Mouse (Mus musculus): ENCODE measurements around the gene Nckap5l. TPM values are rescaled to one million over a fixed set of nuclear protein-coding genes. Genes with fewer than 3 reads are reported as not detected.

Gene Nckap5l
- total and polyA plus RNA-seq, 3 experiments, result 0.75 to 6.6 (median 0.89) TPM

DNA sequence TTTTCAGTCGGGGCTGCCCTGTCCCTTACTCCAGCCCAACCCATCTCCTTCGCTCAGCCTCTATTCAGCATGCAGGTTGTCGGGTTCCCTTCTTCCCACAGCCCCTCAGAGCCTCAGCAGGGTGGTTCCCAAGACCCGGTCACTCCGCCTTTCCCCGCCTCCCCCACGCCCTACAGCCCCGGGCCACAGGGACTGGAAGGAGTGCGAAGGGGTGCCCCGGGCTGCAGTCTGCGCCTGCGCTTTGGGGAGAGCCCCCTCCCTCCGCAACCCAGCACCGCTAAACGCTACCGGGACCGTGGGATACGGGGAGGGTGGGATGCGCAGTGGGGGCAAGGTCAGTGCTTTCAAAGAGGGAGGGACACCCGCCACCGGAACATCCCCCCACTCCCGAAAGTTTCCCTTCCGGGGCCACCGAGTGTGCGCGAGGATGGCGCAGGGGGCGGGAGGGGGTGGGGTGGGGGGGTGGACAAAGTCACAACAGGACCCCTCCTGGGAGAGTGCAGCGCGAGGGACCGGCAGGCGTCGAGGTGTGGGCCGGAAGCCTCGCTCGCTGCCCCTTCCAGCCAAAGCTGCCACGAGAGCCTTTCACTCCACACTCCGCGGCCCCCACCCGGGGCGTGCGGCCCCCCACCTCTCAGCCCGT, 464 bp downstream of the Nckap5l start:
- dilution Hi-C loops (cut with MboI; ENCODE audit: extremely low pct_ligation_motif_present, extremely low pct_unique_long_range_greater_than_20kb, low sequenced_read_pairs), result no loop called here
- TF ChIP-seq KAT2A (IDR thresholded peaks at IDR 0.05; ENCODE audit: insufficient replicate concordance, low read length) (no peak), HCFC1 (IDR thresholded peaks at IDR 0.05; ENCODE audit: low read depth, low read length) (peak; percentile 43; the same call in 1 of the 2 replicates), TBP (conservative IDR thresholded peaks at IDR 0.05; ENCODE audit: low read depth, low read length) (no peak), ZMIZ1 (IDR thresholded peaks at IDR 0.05; ENCODE audit: low read depth, low read length) (no peak), MAX (IDR thresholded peaks at IDR 0.05; ENCODE audit: low read length) (no peak), NELFE (IDR thresholded peaks at IDR 0.05; ENCODE audit: low read depth, low read length) (no peak), MAZ (IDR thresholded peaks at IDR 0.05; ENCODE audit: low read depth, low read length) (0 out of 2 replicates have a peak, but pooled peaks have one; percentile 28), SIN3A (IDR thresholded peaks at IDR 0.05; ENCODE audit: low read length) (no peak), E2F4 (IDR thresholded peaks at IDR 0.05; ENCODE audit: insufficient replicate concordance, low read depth, low read length) (no peak), NRF1 (IDR thresholded peaks at IDR 0.05; ENCODE audit: low read depth, low read length) (peak; percentile 71), IRF4 (IDR thresholded peaks at IDR 0.05; ENCODE audit: low read depth, low read length) (no peak), UBTF (IDR thresholded peaks at IDR 0.05; ENCODE audit: low read depth, low read length) (no peak), PAX5 (IDR thresholded peaks at IDR 0.05; ENCODE audit: low read length) (no peak), SMC3 (IDR thresholded peaks at IDR 0.05; ENCODE audit: low read depth, low read length) (no peak), CHD2 (IDR thresholded peaks at IDR 0.05; ENCODE audit: low read length) (no peak)
- no peak for DNase-seq (ENCODE audit: extremely low read depth)
- Histone ChIP-seq H3K4me3 (replicated peaks in 1 of 3; ENCODE audit: low read depth in 2 of 3, low read length in 2 of 3, poor library complexity in 1 of 3) (peak overlapping the region; percentile 61 to 88 (median 68)), H3K9me3 (replicated peaks; ENCODE audit: low read length) (no peaks in the 10 kb centered on the region), H3K27ac (ENCODE audit: insufficient read depth, low read depth) (no peak overlapping the region), H3K36me3 (replicated peaks in 1 of 2; ENCODE audit: control insufficient read depth in 1 of 2, insufficient read depth in 1 of 2, low read length in 1 of 2) (peaks cover 0 to 24% of the 10 kb centered on the region in 2 experiments), H3K4me1 (ENCODE audit: control insufficient read depth in 1 of 2, insufficient read depth in 2 of 2) (peaks cover 5 to 28% of the 10 kb centered on the region in 2 experiments; a peak in 3 of 4 replicates), H3K27me3 (replicated peaks) (no peaks in the 10 kb centered on the region), H3K4me2 (ENCODE audit: insufficient read depth, low read depth, poor library complexity, severe bottlenecking) (peak overlapping the region; percentile 88), H3K9ac (ENCODE audit: insufficient read depth, low read depth) (peak overlapping the region; percentile 74), H3K79me2 (replicated peaks; ENCODE audit: control insufficient read depth, extremely low read depth, insufficient read depth, poor library complexity, severe bottlenecking) (no peaks in the 10 kb centered on the region)
- in situ Hi-C loops (cut with MboI; ENCODE audit: low pct_ligation_motif_present, low pct_unique_long_range_greater_than_20kb, low sequenced_read_pairs), result no loop called here

DNA sequence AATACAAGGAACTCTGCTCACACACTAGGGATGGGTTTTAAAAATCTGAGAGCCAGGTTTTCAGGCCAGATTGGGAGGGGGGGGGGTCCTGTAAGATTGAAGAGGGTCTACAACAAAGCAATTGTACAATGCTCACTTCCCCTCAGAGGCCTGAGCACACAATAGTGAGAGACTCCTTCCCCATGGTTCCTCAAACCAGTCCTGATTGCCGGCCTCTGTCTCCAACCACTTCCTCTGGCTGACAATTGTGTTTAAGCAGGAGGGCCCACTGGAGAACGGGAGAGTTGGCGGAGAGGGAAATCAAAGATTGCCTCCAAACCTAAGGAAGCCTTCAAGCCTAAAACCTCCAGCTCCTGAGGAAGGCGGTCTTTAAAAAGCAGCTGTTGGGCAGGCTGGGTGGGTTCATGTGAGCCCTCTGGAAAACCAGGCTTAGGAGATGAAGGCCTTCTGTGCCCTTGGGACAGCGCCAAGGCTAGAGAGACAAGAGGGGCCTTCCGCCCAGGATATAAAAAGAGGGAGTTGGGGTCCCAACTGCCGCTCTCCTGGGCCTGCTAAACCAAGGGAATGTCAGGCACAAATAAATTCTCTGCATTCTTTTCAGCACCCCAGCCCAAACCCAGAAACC, 1.1 kb downstream of the Nckap5l start:
- Histone ChIP-seq H3K4me3 (replicated peaks in 1 of 3; ENCODE audit: low read depth in 2 of 3, low read length in 2 of 3, poor library complexity in 1 of 3) (peak overlapping the region in 1 of 3 experiments; percentile 68), H3K36me3 (replicated peaks in 1 of 2; ENCODE audit: control insufficient read depth in 1 of 2, insufficient read depth in 1 of 2, low read length in 1 of 2) (peaks cover 0 to 21% of the 10 kb centered on the region in 2 experiments), H3K4me2 (ENCODE audit: insufficient read depth, low read depth, poor library complexity, severe bottlenecking) (peak overlapping the region; percentile 88; the same call in 1 of the 2 replicates), H3K27me3 (replicated peaks) (no peaks in the 10 kb centered on the region), H3K27ac (ENCODE audit: insufficient read depth, low read depth) (no peak overlapping the region), H3K4me1 (ENCODE audit: control insufficient read depth in 1 of 2, insufficient read depth in 2 of 2) (peaks cover 5 to 28% of the 10 kb centered on the region in 2 experiments; a peak in 3 of 4 replicates), H3K9me3 (replicated peaks; ENCODE audit: low read length) (no peaks in the 10 kb centered on the region), H3K79me2 (replicated peaks; ENCODE audit: control insufficient read depth, extremely low read depth, insufficient read depth, poor library complexity, severe bottlenecking) (no peaks in the 10 kb centered on the region), H3K9ac (ENCODE audit: insufficient read depth, low read depth) (no peak overlapping the region)
- dilution Hi-C loops (cut with MboI; ENCODE audit: extremely low pct_ligation_motif_present, extremely low pct_unique_long_range_greater_than_20kb, low sequenced_read_pairs), result no loop called here
- TF ChIP-seq GABPA (IDR thresholded peaks at IDR 0.05; ENCODE audit: insufficient replicate concordance, low read depth, low read length) (no peak), PAX5 (IDR thresholded peaks at IDR 0.05; ENCODE audit: low read length) (no peak), ETS1 (conservative IDR thresholded peaks at IDR 0.05; ENCODE audit: low read depth, low read length) (no peak), IRF4 (IDR thresholded peaks at IDR 0.05; ENCODE audit: low read depth, low read length) (no peak), CTCF (conservative IDR thresholded peaks at IDR 0.05 in 1 of 2, IDR thresholded peaks at IDR 0.05 in 1 of 2; ENCODE audit: low read depth in 2 of 2, low read length in 2 of 2) (no peak), ZC3H11A (IDR thresholded peaks at IDR 0.05; ENCODE audit: low read depth, low read length) (no peak), USF2 (conservative IDR thresholded peaks at IDR 0.05; ENCODE audit: low read depth, low read length) (no peak), SMC3 (IDR thresholded peaks at IDR 0.05; ENCODE audit: low read depth, low read length) (no peak), TCF12 (IDR thresholded peaks at IDR 0.05; ENCODE audit: low read depth, low read length) (no peak), NELFE (IDR thresholded peaks at IDR 0.05; ENCODE audit: low read depth, low read length) (no peak), MAZ (IDR thresholded peaks at IDR 0.05; ENCODE audit: low read depth, low read length) (no peak), SIN3A (IDR thresholded peaks at IDR 0.05; ENCODE audit: low read length) (no peak), MAFK (IDR thresholded peaks at IDR 0.05; ENCODE audit: insufficient replicate concordance, low read length) (no peak), USF1 (IDR thresholded peaks at IDR 0.05; ENCODE audit: low read depth, low read length) (no peak), ZKSCAN1 (IDR thresholded peaks at IDR 0.05; ENCODE audit: borderline replicate concordance, low read depth, low read length) (no peak), ZMIZ1 (IDR thresholded peaks at IDR 0.05; ENCODE audit: low read depth, low read length) (no peak), CHD1 (IDR thresholded peaks at IDR 0.05; ENCODE audit: low read depth, low read length) (no peak), ELF1 (IDR thresholded peaks at IDR 0.05; ENCODE audit: low read depth, low read length) (no peak), MEF2A (IDR thresholded peaks at IDR 0.05; ENCODE audit: borderline replicate concordance, low read depth, low read length) (no peak), RAD21 (IDR thresholded peaks at IDR 0.05; ENCODE audit: low read depth, low read length) (no peak)
- DNase-seq (ENCODE audit: extremely low read depth), result no peak
- in situ Hi-C loops (cut with MboI; ENCODE audit: low pct_ligation_motif_present, low pct_unique_long_range_greater_than_20kb, low sequenced_read_pairs), result no loop called here
